Mouse (Mus musculus): Measurements from ENCODE around the gene 5730455P16Rik.

DNA sequence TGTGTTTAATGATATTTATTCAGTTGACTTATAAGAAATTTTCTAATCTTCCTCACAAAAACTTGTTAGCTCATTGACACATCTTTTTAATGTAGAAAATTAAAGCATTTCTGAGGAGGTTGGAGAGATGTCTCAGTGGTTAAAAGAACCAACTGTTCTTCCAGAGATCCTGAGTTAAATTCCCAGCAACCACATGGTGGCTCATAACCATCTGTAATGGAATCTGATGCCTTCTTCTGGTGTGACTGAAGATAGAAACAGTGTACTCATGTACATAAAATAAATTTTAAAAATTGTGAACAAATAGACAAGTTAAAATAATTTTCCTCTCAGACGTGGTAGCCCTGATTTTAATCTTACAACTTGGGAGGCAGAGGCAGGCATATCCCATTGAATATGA, 12.1 kb upstream of the 5730455P16Rik start:
- TF ChIP-seq POLR2A (IDR thresholded peaks at IDR 0.05; ENCODE audit: extremely low read depth, insufficient read depth, low read length): no peak
- no peak for TF ChIP-seq CTCF (IDR thresholded peaks at IDR 0.05; ENCODE audit: extremely low read depth, insufficient read depth, low read length)
